Mouse (Mus musculus) E14TG2a.4 (cell line): ENCODE data around the gene Fam8a1.

Experiments used
- CTCF ChIP-seq: conservative IDR thresholded peaks from 2 replicates; pipeline ENCODE4 v1.5.1; 2014; ENCODE audit warnings: low read length
- NANOG ChIP-seq: IDR thresholded peaks from 2 replicates; pipeline ENCODE4 v1.6.1; 2014; ENCODE audit warnings: borderline replicate concordance, low read length, mixed read lengths

DNA sequence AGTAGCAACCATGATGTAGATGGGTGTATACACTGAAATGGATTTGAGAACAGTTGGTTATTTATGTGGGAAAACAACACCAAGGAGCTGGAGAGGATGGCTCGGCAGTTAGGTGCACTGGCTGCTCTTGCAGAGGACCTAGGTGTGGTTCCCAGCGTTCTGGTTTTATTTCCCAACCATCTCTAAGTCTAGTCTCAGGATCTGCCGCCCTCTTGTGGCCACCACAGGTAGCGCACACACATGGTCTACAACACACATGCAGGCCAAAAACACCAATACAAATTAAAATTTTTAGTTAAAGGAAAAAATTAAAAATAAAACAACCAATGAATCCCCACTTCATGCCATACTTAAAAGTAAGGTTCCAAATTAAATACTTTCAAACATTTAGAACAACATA lies 27.0 kb upstream of the Fam8a1 start:
- peak; percentile 61 for TF ChIP-seq CTCF
- TF ChIP-seq NANOG: no peak
